Mouse (Mus musculus) c-Kit-positive CD71-positive TER-119-negative erythroid progenitor cells, embryonic 14.5 days (primary cell): ENCODE results near the gene Nradd.

ENCODE experiments used
- DNase-seq: peaks from one replicate; pipeline ENCODE4 v3.0.0-alpha.2; 2013; ENCODE audit warnings: low read depth

Gene Nradd

DNA sequence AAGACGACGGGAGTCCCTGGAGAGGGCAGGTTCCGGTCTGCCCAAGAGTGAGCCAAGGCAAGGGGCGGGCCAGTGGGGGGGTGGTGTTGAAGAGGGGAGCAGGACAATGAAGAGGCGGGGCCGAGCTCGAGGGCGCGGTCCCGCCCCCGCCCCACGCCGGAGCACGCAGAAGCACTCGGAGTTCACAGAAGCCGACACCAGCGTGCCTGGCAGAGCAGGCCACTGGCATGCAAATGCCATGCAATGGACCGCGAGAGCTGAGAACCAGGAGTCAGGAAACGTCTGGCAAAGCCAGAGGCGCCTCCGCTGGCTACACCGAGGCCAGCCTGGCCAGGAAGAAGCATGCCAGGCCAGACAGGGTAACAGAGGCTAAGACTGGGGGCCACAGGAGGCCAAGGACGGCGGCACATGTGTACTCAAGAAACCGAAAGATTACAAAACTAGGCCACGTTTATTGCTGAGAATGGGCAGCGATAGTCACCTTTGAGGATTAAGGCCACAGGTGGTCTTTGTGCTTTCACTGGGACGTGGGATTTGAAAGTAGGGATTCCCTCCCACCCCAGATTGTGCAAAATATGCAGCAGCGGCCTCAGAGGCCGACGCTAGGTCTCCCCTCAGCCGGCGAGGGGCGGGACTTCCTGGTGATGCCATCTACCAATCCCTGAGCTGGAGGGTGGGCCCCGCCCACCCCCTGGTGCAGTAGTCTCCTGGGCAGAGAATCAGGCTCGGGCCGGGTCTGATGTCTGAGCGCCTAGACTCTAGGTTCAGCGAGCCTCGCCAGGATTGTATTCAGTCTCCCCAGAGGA is at the start of gene Nradd:
Gene Nradd, minus strand, starts transcription at position 92 of the 806 bp plus-strand sequence.
- peak; percentile 82 for DNase-seq

GRCm38 (mm10) chr9:110673107-110673752 is 49.0 kb upstream of the Nradd start:
- DNase-seq: no peak

GRCm38 (mm10) chr9:110672462-110673106 is 48.3 kb upstream of the Nradd start:
- no peak for DNase-seq

GRCm38 (mm10) chr9:110669785-110670184 is 45.5 kb upstream of the Nradd start:
- no peak for DNase-seq

GRCm38 (mm10) chr9:110668601-110669293 is 44.5 kb upstream of the Nradd start:
- DNase-seq: peak; percentile 89

- no peak for DNase-seq
These were observed 43.1 kb upstream of the Nradd start for GRCm38 (mm10) chr9:110667219-110667836.

GRCm38 (mm10) chr9:110666374-110666773 is 42.1 kb upstream of the Nradd start:
- no peak for DNase-seq

- DNase-seq: peak; percentile 65
These were observed 41.7 kb upstream of the Nradd start for GRCm38 (mm10) chr9:110665912-110666311.

DNA sequence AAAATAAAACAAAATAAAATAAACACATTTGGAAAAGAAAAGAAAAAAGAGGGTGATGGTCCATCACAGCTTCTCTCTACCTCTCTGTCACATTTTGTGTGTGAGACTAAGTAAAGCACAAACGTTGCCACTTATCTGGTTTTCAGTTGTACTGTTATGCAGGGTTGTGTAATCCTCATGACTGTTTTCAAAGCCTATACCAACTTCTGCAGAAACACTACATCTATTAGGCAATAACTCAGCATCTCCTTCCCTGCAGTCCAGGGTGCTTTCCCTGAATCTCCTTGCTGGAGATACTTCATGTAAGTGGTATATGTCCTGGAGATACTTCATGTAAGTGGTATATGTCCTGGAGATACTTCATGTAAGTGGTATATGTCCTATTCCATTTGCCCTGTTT is 38.6 kb upstream of the Nradd start:
- no peak for DNase-seq

- DNase-seq: no peak
These were observed 36.8 kb upstream of the Nradd start for GRCm38 (mm10) chr9:110660856-110661612.

DNA sequence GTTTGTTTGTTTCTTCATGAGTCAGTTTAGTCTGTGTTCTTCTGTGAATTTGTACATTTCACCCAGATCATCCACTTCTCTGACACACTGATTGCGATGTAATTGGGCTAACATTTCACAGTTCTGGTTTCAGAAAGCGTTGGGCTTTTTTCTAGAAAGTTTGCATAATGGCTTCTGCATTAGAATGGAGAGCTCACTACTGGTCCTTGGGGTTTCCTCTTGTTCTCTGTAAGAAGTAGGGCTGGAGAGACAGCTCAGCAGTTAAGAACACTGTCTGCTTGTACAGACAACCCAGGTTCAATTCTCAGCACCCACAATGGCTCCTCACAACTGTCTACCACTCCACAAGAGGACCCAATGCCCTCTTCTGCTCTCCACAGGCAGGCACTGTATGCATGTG is 36.0 kb upstream of the Nradd start:
- no peak for DNase-seq

- no peak for DNase-seq
These were observed 35.3 kb upstream of the Nradd start for GRCm38 (mm10) chr9:110659521-110659920.

DNA sequence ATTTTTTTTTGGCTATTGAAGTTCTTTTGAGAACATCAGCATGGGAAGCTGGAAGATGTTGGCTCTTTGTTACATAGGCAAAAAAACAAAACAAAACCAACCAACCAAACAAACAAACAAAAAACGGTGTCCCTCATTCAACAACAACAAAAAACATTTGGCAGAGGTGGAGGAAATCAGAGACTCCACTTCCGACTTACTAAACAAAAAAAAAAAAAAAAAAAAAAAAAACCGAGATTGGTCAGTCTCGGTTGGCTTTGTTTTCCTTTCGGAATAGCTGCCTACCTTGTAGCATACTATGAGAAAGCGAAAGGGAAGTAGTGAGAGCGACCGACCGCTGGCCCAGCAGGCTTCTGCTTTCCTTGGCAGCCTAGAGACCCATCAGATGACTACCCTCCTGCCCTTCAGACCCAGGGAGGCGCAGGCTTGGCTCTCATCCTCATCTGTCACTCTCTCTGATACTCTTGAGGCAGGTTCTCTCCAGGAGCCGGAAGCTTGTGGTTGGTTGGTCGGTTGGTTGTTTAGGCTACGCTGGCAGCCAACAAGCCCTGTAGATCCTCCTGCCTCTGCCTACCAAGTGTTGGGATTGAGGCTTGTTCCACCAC is 33.3 kb upstream of the Nradd start:
- DNase-seq: no peak

DNA sequence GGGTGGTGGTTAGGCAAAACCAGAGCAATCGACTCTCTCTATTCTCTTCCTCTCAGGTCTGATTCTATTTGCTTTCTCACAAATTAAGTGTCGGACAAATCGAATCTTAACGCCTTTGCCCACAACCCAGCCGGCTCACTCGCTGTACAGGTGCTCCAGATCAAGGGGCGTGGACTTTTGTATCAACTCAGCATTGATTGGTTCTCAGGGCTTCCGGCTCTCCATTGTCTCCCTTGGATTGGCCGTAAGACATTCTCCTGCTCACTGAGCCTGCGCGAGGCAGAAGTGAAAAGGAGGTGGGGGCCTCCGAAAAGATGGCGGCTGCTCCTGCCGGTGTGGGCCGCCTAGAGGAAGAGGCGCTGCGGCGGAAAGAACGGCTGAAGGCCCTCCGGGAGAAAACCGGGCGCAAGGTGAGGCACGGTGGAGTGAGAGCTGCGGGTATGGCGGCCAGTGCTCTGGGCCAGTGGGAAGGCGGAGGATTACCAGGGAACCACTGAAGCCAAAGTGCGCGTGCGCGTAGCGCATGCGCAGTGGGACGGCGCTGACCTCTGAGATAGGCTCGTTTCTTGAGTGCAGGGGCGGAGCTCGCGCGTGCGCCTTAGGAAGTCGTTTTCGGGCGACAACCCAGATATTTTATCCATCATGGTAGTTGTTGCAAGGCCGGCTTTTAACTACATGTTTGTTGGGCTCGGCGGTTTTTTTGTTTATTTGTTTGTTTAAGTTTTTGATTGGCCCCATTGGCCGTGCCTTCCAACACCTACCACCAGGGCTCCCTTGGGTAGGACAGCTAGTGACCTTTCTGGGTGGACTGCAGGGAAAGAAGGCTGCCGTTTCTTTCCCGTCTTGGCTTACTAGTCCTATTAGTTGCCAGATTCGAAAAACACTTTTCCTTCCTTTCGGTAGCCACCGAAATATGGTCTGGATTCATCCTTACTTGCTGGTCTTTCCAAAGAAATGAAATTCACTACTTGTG is 32.3 kb upstream of the Nradd start, which contains the start of gene Ccdc12:
Gene Ccdc12, plus strand, starts transcription at position 255 of the 973 bp plus-strand sequence.
- DNase-seq: peak; percentile 93

- DNase-seq: no peak
These were observed 31.4 kb upstream of the Nradd start for GRCm38 (mm10) chr9:110655651-110656007.

GRCm38 (mm10) chr9:110654726-110655650 is 30.7 kb upstream of the Nradd start:
- no peak for DNase-seq

DNA sequence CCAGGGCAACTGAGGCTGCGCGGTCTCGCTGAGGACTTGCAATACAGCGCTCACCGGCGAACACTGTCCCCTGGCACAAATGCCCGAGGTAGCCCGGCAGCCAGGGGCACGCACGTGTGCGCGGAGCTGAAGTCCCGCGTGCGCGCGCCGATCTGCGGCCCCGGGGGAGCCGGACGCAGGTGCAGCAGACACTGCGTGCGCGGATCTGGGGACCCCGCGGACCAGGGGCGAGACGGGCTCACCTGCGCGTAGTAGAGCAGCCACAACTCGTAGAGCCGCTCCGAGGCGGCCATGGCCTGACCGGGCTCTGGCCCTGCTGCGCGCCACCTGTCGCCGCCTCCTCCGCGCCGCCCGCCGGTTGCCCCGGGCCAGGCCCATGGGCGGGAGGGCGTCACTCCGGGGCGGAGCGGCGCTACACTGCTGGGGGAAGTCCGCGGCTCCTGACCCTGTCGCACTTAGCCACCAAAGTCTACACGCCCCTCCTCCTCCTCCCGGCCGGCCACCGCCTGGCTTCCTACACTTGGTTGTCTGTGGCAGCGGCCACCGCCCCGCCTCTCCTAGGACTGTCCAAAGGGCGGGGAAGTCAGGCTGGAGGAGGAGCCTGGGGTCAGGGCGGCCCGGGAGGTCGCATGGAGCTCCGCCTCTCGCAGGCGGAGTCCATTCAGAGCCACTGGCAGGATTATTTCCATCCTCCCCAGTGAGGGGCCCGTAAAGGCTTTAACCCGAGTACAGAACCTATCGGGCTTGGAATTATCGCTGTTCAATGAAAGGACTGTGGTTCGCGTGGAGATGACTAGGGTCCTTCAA is 29.6 kb upstream of the Nradd start, which contains the start of gene Nbeal2:
Gene Nbeal2, minus strand, starts transcription at position 507 of the 807 bp plus-strand sequence.
- peak; percentile 88 for DNase-seq
